Mouse (Mus musculus) cerebellum, postnatal 14 days (tissue): ENCODE measurements around the gene Gm28035.

ENCODE experiments used
- DNase-seq, 2 experiments: peaks; one replicate each; pipeline ENCODE4 v3.0.0; 2021; ENCODE audit warnings: mixed read lengths in 2 of 2

Gene Gm28035

GRCm38 (mm10) chr2:30309351-30309750, 69.0 kb downstream of the Gm28035 start:
- no peak for DNase-seq

- DNase-seq: no peak
Observed at GRCm38 (mm10) chr2:30311481-30311880, 71.1 kb downstream of the Gm28035 start.

GRCm38 (mm10) chr2:30316136-30316535, 75.8 kb downstream of the Gm28035 start:
- no peak for DNase-seq

GRCm38 (mm10) chr2:30316955-30317354, 76.6 kb downstream of the Gm28035 start:
- DNase-seq: no peak

- DNase-seq: no peak
Observed at GRCm38 (mm10) chr2:30319260-30319659, 78.9 kb downstream of the Gm28035 start.

- no peak for DNase-seq
Observed at GRCm38 (mm10) chr2:30323111-30323510, 82.7 kb downstream of the Gm28035 start.

- no peak for DNase-seq
Observed at GRCm38 (mm10) chr2:30325296-30325695, 84.9 kb downstream of the Gm28035 start.

- no peak for DNase-seq
Observed at GRCm38 (mm10) chr2:30327276-30327675, 86.9 kb downstream of the Gm28035 start.

GRCm38 (mm10) chr2:30328791-30329190, 88.4 kb downstream of the Gm28035 start:
- DNase-seq: no peak
